Mouse (Mus musculus) 3T3-L1 (cell line): Measurements from ENCODE around the gene Prkacb.

Experiments
- DNase-seq: peaks from one replicate; pipeline ENCODE4 v3.0.0-alpha.2; 2015; ENCODE audit warnings: low read depth, low spot score

Gene Prkacb

GRCm38 (mm10) chr3:146731499-146731898 lies 81.3 kb downstream of the Prkacb start:
- DNase-seq: no peak

- no peak for DNase-seq
Measured at GRCm38 (mm10) chr3:146723037-146723436, 89.8 kb downstream of the Prkacb start.

- no peak for DNase-seq
Measured at GRCm38 (mm10) chr3:146719696-146720095, 93.1 kb downstream of the Prkacb start.

- no peak for DNase-seq
Measured at GRCm38 (mm10) chr3:146718251-146718650, 94.5 kb downstream of the Prkacb start.

GRCm38 (mm10) chr3:146712305-146712704 lies 100.5 kb downstream of the Prkacb start:
- DNase-seq: no peak

GRCm38 (mm10) chr3:146711559-146711958 lies 101.2 kb downstream of the Prkacb start:
- no peak for DNase-seq

- DNase-seq: no peak
Measured at GRCm38 (mm10) chr3:146711084-146711483, 101.7 kb downstream of the Prkacb start.

- DNase-seq: peak; percentile 62
Measured at GRCm38 (mm10) chr3:146709086-146709485, 103.7 kb downstream of the Prkacb start.

- no peak for DNase-seq
Measured at GRCm38 (mm10) chr3:146708381-146708780, 104.4 kb downstream of the Prkacb start.

- DNase-seq: peak; percentile 54
Measured at GRCm38 (mm10) chr3:146704099-146704498, 108.7 kb downstream of the Prkacb start.

- no peak for DNase-seq
Measured at GRCm38 (mm10) chr3:146700051-146700450, 112.7 kb downstream of the Prkacb start.

- DNase-seq: no peak
Measured at GRCm38 (mm10) chr3:146698982-146699381, 113.8 kb downstream of the Prkacb start.

- DNase-seq: no peak
Measured at GRCm38 (mm10) chr3:146692547-146692946, 120.2 kb downstream of the Prkacb start.

- DNase-seq: no peak
Measured at GRCm38 (mm10) chr3:146687121-146687725, 125.6 kb downstream of the Prkacb start.

GRCm38 (mm10) chr3:146686428-146686827 lies 126.4 kb downstream of the Prkacb start:
- DNase-seq: no peak

GRCm38 (mm10) chr3:146684811-146685675 lies 127.7 kb downstream of the Prkacb start, which contains the start of gene Samd13:
Gene Samd13 (minus strand): TSS chr3:146685592.
- no peak for DNase-seq

GRCm38 (mm10) chr3:146683095-146683494 lies 129.7 kb downstream of the Prkacb start:
- DNase-seq: no peak

GRCm38 (mm10) chr3:146682140-146682651 lies 130.6 kb downstream of the Prkacb start:
- no peak for DNase-seq

GRCm38 (mm10) chr3:146681696-146682095 lies 131.1 kb downstream of the Prkacb start:
- DNase-seq: no peak

GRCm38 (mm10) chr3:146680625-146681024 lies 132.2 kb downstream of the Prkacb start:
- DNase-seq: no peak

GRCm38 (mm10) chr3:146679646-146680045 lies 133.1 kb downstream of the Prkacb start:
- DNase-seq: no peak
